Mouse (Mus musculus): ENCODE results near the gene Cfap74.

Gene Cfap74

DNA sequence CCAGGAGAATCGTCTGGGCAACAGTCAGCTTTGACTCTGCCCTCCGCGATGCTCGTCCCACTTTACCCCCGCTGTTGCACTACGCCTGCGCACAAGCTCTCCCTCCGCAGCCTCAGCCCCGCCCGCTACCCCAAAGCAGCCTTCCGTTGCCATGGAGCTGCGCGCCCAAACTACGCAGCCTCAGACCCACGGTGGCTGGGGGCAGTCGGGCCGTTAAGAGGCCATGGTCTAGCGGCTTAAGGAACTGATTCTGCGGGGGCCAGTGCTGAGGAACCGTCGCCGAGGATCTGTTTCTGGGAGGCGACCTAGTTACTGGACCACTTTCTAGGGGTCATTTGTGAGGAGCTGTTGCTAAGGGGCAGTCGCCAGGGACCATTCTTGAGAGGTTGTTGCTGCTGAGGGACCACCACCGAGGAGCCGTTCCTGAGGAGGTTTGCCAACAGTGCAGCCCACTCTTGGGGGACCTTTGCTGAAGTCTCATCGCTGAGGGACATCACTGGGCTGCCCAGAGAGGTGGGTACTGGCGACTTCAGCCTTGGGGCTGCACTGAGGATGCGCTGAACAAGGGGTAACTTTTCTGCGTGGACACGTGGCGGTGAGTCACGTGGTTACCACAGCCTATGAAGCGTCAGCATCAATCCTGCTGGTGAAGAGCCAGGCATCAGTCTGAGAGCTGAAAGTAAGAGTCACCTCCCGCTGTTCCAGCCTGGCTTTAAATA is at the start of gene Cfap74:
TSS of gene Cfap74 (plus strand) at position 133 of the 719 bp plus-strand sequence.
- DNase-seq (ENCODE audit: extremely low read depth, low read depth, low spot score) = no peak

DNA sequence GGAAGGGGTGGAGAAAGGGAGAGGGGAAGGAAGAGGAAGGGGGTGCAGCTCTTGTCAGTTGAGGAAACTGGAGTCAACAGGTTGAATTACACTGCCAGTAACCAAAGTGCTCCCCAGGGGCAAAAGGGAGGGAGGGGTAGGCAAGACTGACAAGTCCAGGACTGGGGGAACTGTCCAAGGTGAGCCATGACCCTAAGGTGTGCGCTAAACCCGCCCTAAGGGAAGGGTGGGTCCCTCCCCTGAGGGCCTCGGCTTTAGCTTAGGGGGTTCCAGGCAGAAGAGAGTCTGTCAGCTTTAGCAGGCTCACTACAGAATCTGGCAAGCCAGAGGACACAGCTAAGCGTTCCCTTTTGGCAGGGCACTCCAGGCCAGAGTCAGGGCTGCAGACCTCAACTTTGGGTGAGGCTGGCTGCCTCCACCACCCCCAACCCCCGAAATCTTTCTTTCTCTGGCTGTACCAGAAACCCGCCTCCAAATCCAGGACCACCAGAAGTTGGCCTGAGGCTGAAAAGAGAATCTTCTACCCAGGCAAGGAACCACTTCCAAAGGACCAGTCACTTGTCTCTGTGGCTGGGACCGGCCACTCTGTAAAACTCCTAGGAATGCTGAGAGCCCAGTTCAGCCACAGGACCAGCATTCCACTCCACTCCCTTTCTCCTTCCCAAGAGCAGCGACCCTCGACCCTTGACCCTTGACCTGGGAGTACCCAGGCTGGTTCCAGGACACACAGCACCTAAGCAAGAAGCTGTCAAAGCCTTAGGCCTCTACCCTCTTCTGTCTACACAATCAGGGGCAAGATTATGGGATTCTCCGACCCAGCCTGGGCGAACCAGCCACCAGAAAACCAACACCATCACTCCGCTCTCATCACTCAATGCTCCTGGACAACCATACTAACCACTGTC is 49.2 kb upstream of the Cfap74 start:
- no peak for DNase-seq (ENCODE audit: extremely low read depth, low read depth, low spot score)

DNA sequence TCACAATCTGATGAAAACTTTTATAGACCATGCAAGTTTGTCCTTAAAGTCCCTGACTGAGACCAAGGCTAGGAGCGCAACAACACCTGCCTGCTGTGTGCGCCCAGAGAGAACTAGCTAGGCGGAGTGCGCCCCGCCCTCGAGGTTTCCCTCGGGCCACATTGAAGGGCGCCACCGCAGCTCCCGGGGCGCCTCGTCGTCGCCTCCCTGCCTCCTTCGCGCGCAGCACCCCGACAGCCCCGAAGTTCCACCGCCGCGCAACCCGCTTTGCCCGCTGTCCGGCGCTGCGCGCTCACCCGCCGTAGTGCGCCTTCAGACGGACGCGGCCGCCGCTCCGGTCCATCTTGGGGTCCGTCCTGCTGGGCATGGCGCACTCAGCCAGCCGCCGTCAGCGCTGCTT is 48.1 kb upstream of the Cfap74 start:
- DNase-seq (ENCODE audit: extremely low read depth, low read depth, low spot score) = no peak

DNA sequence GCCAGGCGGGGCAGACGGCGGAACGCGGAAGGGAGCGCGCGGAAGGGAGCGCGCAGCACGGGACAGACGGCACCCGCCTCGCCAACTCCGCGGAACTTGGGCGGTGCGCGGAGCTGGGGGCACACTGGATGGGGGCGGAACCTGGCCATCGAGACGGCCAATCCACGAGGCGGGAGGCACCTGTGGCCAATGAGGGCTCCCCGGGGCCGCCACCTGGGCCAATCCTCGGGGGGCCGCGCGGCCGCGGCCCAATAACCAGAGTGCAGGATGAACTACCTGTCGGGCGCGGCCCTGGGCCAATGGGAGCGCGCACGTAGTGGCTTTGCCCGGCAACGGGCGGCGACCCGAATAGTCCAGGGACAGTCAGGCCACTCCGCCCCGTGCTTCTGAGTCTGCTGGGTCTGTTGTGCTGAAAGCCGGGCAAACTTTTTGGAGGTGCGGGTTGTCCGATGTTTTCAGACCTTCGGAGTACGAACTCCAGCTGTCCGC is 47.6 kb upstream of the Cfap74 start, which contains the start of gene Prkcz:
TSS of gene Prkcz (minus strand) at position 59 of the 489 bp plus-strand sequence.
- DNase-seq (ENCODE audit: extremely low read depth, low read depth, low spot score) = no peak

DNA sequence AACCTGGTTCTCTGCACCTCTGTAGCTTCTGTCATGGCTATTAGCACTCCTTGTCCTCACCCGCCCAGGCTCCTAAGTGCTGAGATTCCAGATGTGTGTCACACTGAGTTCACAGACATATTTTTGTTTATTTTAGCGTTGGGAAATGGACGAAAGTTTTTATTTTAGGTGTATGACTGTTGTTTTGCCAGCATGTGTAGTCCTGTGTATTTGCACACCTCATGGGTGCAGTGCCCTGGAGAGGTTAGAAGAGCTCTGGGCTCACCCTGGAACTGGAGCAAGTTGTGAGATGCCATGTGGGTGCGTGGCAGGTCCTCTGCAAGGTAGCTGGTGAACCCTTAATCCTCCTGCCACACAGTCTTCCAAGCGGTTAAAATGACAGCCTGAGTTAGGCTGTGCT is 46.5 kb upstream of the Cfap74 start:
- no peak for DNase-seq (ENCODE audit: extremely low read depth, low read depth, low spot score)

DNA sequence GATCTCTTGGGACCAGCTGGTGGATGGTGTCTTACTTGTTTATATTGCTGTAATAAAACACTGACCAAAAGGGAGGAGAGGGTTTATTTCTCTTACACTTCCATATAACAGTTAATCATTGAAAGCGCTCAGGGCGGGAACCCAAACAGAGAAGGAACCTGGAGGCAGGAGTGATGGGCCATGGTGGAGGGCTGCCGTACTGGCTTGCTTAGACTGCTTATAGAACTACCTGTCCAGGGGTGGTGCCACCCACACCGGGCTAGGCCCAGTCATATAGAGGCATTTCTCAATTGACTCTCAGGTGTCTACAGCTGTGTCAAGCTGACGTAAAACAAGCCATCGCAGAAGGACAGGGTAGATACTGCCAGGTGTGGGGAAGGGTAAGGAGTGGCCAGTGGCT is 42.2 kb upstream of the Cfap74 start:
- DNase-seq (ENCODE audit: extremely low read depth, low read depth, low spot score) = no peak

DNA sequence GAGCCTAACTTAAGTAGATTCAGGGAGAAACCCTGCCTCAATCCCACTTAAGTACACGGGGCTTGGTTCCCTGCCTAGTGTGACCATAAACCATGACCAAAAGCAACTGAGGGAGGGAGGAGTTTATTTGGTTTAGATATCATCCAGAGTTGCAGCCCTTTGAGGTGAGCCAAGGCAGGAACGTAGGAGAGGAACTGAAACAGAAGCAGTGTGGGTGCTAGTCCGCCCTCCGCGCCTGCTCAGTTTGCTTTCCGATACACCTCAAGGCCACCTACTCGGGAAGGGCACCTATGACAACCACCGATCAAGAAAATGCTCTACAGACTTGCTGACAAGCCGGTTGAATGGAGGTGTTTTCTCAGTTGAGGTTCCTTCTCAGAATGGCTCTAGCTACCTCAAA is 41.3 kb upstream of the Cfap74 start:
- no peak for DNase-seq (ENCODE audit: extremely low read depth, low read depth, low spot score)

DNA sequence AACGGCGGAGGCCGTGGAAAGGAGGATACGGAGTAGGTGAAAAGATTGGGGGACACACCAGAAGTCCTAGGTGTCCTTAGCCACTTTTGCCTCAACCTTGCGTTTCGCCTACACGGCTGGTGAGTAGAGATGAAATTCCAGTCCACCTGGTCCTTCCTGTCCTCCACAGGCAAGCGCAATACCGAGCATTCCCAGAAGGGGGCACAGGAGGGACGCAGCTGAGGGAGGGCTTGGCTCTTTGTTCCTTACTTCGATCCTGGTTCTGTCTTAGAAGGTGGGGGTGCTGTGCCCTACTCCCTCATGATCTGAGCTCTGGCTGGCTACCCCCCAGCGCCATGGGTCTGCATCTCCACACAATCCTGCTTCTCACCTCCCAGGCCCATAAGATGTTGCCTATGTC is 40.3 kb upstream of the Cfap74 start:
- DNase-seq (ENCODE audit: extremely low read depth, low read depth, low spot score) = no peak

DNA sequence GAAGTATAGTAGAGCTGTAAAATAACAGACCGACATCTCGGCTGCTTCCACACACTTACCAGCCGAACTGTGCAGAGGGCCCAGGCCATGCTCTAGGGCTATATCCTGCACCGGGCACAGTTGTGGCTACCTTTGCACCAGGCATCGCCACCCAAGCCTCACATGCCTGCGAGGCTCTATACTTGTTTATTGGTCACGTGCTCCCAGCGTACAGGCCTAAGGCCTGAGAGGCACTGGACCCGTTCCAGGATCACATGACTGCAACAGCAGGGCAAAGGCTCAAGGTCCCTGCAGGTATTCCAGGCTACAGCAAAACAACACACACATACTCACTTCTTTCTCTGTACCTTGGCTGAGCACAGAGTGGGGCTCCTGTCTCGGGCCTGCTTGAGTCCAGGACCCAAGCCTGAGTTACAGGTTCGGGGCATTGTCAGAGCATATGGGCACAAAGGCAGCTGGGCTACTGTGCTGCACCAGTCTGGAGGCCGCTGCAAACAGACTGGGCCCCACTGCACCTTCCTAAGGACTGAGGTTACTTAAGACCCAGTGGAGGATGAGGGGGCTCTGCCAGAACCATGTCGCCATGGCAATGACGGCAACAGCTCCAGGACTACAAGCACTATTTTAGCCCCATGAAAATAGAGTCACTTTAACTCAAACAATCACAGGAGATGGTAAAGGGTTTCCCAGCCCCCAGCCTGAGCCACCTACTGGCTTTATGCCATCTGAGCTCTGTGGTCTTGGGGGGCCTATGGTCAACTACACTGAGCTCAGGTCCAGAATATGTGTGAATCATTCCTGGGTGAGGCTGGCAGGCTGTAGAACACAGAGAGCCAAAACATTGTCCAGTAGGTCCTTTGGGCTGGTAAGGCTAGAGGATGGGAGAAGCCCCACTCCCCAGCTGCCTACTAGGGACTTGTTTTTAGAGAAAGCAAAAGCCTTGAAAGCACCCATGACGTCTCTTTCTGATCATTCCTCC is 38.0 kb upstream of the Cfap74 start:
- DNase-seq (ENCODE audit: extremely low read depth, low read depth, low spot score) = no peak

DNA sequence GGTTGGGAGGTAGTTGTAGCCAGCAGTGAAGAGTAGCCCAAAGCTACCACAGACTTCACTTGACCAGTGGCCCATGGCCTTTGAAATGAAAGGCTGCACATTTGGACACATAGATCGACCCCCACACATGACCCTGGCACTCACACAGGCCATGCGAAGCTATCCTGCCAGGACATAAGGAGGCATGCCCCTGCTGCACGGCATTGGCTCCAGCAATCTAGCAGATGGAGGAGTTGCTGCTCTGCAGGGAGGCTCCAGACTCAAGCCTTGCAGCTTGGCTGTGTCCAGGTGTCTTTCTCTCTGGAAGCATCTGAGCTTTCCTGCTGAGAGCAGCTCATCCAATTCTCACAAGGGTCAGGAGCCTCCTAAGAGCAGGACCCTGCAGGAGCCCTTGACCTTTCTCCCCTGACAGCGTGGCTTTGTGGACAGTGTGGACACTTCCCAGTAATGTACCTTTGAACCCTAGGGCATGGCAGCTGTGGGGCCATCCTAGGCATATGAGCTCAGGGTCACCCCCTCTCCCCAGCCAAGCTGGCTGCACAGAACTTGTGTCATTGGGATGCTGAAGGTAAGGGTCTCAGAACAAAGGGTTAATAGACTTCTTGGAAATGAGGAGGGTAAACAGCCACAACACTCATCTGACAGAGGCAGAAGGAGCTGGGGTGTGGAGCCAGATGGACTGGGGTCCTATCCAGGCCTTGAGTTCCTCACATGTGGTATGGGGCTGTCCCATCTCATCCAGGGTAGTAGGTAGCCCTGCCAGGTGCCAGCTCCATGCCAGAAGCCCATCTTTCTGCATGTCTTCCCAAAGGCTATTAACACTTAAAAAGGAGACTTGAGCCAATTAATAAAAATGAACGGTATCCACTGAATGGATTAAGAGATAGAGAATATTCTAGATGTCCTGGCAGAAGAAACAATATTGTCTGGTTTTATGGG is 36.9 kb upstream of the Cfap74 start:
- no peak for DNase-seq (ENCODE audit: extremely low read depth, low read depth, low spot score)

DNA sequence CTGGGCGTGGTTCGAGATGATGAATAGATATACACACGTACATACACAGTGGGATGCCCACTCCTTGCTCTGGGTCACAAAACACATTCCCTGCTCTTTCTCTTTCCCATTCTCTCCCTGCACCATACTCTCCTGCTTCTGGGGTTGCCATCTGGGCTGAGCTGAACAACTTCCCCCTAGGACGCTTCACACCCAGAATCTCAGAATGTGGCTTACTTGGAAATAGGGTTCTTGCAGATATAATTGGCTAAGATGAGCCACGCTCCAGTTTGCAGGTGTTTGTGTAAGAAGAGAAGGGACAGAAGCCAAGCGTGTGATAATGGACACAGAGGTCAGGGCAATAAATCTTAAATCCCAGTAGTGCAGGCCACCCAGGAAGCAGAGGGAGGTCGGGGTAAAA is 27.0 kb upstream of the Cfap74 start:
- no peak for DNase-seq (ENCODE audit: extremely low read depth, low read depth, low spot score)

DNA sequence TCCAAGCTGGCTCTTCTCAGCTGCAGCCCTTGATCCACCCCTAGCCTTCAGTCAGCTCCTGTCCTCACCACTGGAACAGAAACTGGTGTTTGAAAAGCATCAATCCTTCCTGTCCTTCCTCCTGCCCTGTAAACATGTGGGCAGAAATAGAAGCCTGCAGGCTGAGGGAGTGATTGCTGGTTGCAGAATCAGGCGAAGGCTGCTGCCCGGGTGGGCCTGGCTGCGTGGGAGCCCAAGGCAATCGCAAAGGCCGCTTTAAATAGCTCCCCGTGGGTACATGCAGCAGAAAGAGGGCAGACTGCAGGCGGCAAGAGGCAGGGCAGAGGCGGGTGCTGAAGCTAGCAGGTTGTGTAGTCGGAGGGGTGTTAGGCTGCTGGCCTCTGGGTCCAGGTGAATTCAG is 26.2 kb upstream of the Cfap74 start:
- no peak for DNase-seq (ENCODE audit: extremely low read depth, low read depth, low spot score)

DNA sequence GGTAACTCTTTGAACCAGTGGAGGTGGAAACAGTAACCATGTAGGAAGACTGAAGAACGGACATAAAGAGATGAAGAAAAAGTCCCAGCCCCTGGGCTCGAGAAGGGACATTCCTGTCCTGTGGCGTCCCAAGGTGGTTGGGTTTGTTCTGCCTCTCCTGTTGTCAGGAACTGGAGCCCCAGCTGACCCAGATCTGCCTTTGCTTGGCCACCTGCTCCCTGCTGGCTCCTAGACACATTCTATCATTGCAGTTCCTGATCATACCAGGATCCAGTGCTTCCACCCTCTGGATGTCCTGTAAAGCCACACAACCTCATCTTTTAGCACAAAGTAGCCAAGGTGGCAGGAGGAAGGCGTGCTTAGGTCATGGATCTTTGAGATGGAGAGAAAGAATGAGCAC is 25.7 kb upstream of the Cfap74 start:
- DNase-seq (ENCODE audit: extremely low read depth, low read depth, low spot score) = no peak

DNA sequence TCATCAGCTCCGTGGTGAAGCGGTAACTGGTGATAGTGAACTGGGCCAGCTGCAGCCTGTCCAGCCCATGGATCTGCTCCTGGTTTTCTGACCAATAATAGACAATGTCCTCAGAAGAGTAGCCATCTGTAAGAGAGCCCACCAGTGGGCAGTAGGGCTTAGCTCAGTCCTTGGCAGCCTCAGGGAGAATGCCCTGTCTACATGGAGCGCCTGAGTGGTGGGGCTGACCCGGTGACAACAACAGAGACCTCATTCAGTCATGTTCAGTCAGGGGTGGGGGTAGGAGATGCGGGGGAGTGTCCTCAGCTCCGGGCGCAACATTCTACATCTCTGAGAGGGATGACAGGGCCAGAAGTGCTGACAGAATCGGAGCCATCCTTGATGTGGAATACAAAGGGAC is 21.8 kb upstream of the Cfap74 start:
- no peak for DNase-seq (ENCODE audit: extremely low read depth, low read depth, low spot score)

DNA sequence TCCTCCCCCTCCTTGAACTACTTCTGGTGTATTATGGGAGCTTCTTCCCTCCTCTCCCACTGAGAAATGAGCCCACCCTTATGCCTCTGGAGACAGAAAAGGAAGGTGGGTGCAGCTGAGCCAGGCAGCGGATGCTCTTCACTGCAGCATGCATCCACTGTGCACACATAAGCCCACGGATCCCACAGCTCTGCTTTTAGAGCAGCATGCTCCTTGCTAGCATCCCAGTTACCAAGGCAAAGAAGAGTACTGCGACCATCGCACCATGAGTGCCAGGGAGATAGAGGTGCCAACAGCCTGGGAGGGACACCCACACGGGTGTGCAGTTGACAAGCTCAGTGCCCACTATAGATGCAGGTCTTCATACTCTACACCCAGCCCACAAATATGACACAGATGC is 13.5 kb upstream of the Cfap74 start:
- DNase-seq (ENCODE audit: extremely low read depth, low read depth, low spot score) = no peak

DNA sequence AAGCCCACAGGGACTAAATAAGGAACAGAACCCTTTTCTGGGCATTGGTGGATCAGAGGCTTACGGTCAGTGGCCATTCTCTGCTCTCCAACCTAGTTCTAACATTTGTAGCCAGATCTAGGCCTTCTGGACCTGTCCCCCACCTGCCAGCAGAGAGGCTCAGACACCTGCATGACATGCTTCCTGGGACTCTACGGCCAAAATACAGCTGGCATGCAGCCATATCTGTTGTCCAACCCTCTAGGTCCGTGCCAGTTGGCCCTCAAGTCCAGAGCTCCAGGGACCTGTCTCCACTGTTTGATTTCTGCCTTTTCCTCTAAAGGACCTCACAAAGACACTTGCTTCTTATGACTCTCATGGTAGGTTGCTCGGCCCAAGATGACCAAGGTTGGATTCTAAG is 12.2 kb upstream of the Cfap74 start:
- DNase-seq (ENCODE audit: extremely low read depth, low read depth, low spot score) = no peak

DNA sequence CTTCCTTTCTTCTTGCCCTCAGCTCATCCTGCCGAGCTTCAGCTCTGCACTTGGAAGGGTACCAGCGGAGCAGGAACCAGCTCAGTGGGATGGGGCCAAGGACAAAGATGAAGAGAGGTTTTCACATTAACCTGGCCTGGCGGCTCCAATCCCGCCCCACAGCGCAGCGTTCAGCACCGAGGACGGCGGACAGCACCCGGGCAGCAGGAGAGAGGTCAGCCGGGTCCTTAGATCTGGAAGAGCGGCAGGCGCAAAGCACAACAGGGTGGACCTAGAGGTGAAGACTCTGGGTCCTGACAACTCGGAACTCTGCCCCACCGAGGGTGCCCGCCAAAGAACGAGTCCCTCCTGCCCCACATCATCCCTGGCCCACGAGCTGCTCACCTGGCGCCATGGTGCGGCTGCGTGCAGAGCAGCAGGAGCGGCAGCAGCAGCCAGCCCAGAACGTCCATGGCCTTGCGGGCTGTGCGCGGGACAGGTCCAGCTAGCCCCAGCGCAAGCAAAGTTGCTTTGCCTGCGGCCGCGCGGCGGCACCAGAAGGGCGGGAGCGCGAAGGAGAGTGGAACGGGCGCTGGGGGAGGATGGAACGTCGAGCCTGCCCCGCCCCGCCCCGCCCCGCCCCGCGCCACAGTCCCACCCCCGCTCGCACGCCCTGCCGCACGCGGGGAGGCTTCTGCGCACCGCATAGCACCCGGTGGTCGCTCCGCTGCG is 11.3 kb upstream of the Cfap74 start, which contains the start of gene Gabrd:
TSS of gene Gabrd (minus strand) at position 602 of the 711 bp plus-strand sequence.
- no peak for DNase-seq (ENCODE audit: extremely low read depth, low read depth, low spot score)

DNA sequence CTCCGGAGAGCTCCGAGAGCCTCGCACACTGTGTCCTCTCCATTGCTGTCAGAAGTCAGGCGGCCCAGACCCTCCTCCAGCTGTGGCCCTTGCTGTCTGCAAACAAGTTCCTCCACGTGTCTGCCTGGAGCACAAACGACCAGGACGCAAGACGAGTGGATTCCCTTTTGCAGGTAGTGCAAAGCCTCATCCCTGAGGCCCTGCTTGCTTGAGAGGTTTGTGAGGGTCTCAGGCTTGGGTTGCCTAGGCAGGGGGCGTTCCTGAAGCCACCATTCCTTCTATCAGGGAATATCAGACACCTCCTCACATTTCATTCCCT is 10.8 kb upstream of the Cfap74 start:
- no peak for DNase-seq (ENCODE audit: extremely low read depth, low read depth, low spot score)

DNA sequence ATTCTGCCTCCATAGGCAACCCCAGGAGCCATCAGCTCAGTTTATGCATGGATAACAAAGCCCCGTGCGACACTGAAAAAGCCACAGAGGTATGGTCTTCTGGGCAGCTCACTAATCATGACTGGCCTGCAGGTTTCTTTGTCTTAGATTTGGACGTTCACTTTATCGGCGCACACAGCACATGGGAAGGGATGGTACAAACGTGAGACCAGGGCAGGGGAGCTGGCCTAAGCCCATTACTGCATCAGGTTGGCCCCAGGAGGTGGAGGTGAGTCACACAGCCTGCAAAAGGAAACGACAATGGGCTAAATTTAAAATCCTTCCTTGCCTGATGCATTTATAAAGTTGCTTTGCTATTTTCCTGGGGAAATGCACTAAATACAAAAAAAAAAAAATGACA is 7.9 kb upstream of the Cfap74 start:
- DNase-seq (ENCODE audit: extremely low read depth, low read depth, low spot score) = no peak

Data from fat pad, adult 2 months (tissue).